Mouse (Mus musculus) retina, postnatal 7 days (tissue): ENCODE data around the gene Ubr4.

Experiments used
- DNase-seq: peaks from one replicate; pipeline ENCODE4 v3.0.0-alpha.2; 2012; ENCODE audit warnings: low read depth, low spot score

The Ubr4 gene

DNA sequence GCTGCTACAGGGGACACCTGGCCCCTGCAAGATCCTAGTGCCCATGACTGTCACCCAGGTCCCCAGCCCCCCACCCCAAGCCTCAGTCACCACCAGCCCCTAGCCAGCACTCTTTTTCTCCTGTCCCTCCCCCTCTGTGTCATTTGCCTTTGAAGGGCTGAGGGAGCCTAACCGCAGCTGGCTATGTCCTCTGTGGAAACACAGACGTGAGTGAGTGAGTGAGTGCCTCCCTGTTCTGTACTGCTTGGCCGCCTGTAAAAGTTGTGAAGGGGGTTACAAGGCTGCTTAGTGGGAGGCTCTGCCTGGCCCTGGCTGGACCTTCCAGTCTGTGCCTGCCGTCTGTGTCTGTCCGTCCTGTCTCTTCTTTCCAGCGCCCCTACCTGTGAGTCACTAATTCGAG, 183.3 kb downstream of the Ubr4 start:
- DNase-seq: no peak

DNA sequence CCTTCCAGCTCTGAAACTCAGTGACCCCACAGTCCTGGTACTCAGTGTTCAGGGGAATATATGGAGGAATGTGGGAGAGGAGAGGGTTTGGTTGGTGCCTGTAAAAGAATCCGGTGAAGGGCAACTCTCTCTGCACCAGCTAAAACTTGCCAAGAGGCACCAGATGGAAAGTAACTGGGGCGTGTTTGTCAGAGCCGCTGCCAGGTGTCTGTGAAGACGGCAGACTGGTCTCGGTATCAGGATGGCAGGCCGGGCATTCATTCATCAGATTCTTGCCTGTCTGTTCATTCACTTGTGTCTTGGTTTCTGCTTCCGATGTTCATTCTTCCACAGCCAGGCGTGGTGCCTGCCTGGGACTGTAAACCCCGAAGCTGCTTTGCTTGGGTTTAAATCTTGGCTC, 184.3 kb downstream of the Ubr4 start:
- no peak for DNase-seq
